Mouse (Mus musculus) MEL (cell line): ENCODE measurements around the gene Wdr45.
"Not testable (repeated sequence)": the region's sequence is repeated elsewhere in the genome, so short reads cannot be mapped to it uniquely, and the experiment has no call there.

Experiments
- CHD1 ChIP-seq: IDR thresholded peaks from 2 replicates; pipeline ENCODE4 v1.6.1; 2012; ENCODE audit warnings: low read depth, mild to moderate bottlenecking, inconsistent platforms, low read length, improper control_type of control experiment
- CTCF ChIP-seq, 3 experiments: IDR thresholded peaks in 2 of 3; conservative IDR thresholded peaks in 1 of 3; 2 replicates each; pipeline ENCODE4 v1.5.1; 2011 to 2012; ENCODE audit warnings: low read length in 3 of 3, low read depth in 2 of 3, mild to moderate bottlenecking in 2 of 3, improper control_type of control experiment in 1 of 3, inconsistent platforms in 1 of 3, mixed read lengths in 1 of 3, moderate library complexity in 1 of 3; ENCODE audit not compliant: control insufficient read depth in 1 of 3, insufficient read depth in 1 of 3, poor library complexity in 1 of 3, severe bottlenecking in 1 of 3
- EP300 ChIP-seq, 2 experiments: IDR thresholded peaks; 2 replicates each; pipeline ENCODE4 v1.6.1; 2011; ENCODE audit warnings: improper control_type of control experiment in 2 of 2, low read length in 2 of 2, low read depth in 1 of 2, mild to moderate bottlenecking in 1 of 2
- GABPA ChIP-seq: IDR thresholded peaks from 2 replicates; pipeline ENCODE4 v1.6.1; 2012; ENCODE audit warnings: low read depth, mild to moderate bottlenecking, inconsistent platforms, low read length, improper control_type of control experiment, moderate library complexity
- MAFK ChIP-seq: IDR thresholded peaks from 2 replicates; pipeline ENCODE4 v1.6.1; 2011; ENCODE audit warnings: low read depth, mild to moderate bottlenecking, low read length, improper control_type of control experiment, borderline replicate concordance
- MAZ ChIP-seq: IDR thresholded peaks from 2 replicates; pipeline ENCODE4 v1.6.1; 2012; ENCODE audit warnings: low read depth, mild to moderate bottlenecking, inconsistent platforms, low read length, improper control_type of control experiment
- POLR2A ChIP-seq, 2 experiments: IDR thresholded peaks; 2 replicates each; pipeline ENCODE4 v1.6.1; 2011 to 2012; ENCODE audit warnings: low read length in 2 of 2, mild to moderate bottlenecking in 2 of 2, control low read depth in 1 of 2, improper control_type of control experiment in 1 of 2, low read depth in 1 of 2, moderate library complexity in 1 of 2; ENCODE audit not compliant: control insufficient read depth in 1 of 2, insufficient read depth in 1 of 2, poor library complexity in 1 of 2
- TBP ChIP-seq: IDR thresholded peaks from 2 replicates; pipeline ENCODE4 v1.8.0; 2011; ENCODE audit warnings: low read depth, low read length, improper control_type of control experiment
- USF1 ChIP-seq: IDR thresholded peaks from 2 replicates; pipeline ENCODE4 v1.6.1; 2014; ENCODE audit warnings: low read depth, mild to moderate bottlenecking, inconsistent platforms, low read length, improper control_type of control experiment, moderate library complexity
- ZMIZ1 ChIP-seq: IDR thresholded peaks from 2 replicates; pipeline ENCODE4 v1.6.1; 2012; ENCODE audit warnings: low read depth, mild to moderate bottlenecking, inconsistent platforms, low read length, improper control_type of control experiment, moderate library complexity

DNA sequence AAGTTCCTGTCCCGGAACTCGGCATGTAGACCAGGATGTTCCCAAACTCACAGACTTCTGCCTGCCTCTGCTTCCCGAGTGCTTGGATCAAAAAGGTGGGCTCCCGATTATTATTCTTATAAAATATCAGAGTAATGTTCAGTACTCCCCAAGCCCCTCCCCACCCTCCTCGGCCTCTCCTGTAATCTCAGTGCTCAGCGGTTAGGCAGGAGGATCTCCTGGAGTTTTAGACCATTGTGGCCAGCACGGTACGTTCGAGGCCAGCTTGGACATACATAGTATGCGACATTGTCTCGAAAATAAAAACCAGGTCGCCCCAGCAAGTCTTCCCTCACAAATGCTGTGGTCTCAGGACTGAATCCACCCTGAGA, 384 bp upstream of the Wdr45 start:
- not testable (repeated sequence) for TF ChIP-seq USF1; TBP; MAZ; MAFK; CTCF (IDR thresholded peaks at IDR 0.05 in 2 of 3, conservative IDR thresholded peaks at IDR 0.05 in 1 of 3; ENCODE audit: control insufficient read depth in 1 of 3, insufficient read depth in 1 of 3, low read depth in 2 of 3, low read length in 3 of 3, poor library complexity in 1 of 3, severe bottlenecking in 1 of 3); ZMIZ1; CHD1; EP300 (IDR thresholded peaks at IDR 0.05; ENCODE audit: low read depth in 1 of 2, low read length in 2 of 2); GABPA
- TF ChIP-seq POLR2A (IDR thresholded peaks at IDR 0.05; ENCODE audit: control insufficient read depth in 1 of 2, insufficient read depth in 1 of 2, low read depth in 1 of 2, low read length in 2 of 2, poor library complexity in 1 of 2), result peak in 1 of 2 experiments; percentile 20; a peak in 1 of 4 replicates
